Mouse (Mus musculus) intestine, embryonic 14.5 days (tissue): ENCODE results near the gene 2010109A12Rik. TPM values are rescaled to one million over a fixed set of nuclear protein-coding genes. Genes with fewer than 3 reads are reported as not detected.

Experiments used
- ATAC-seq: fragments of 200-750 bp; cut with Nextera tagmentation; replicated peaks from 2 replicates; pipeline ENCODE4 v1.8.0; 2017; ENCODE audit warnings: low read depth, moderate number of reproducible peaks, moderate TSS enrichment, moderate library complexity; ENCODE audit not compliant: low FRiP score, low TSS enrichment
- DNase-seq: peaks from one replicate; pipeline ENCODE4 v3.0.0-alpha.2; 2018; ENCODE audit warnings: low spot score
- H3K27ac ChIP-seq: fragments of 300-500 bp; sonication (generic); 2 replicates; pipeline ENCODE4 v1.5.1; 2014; ENCODE audit warnings: low read depth, mild to moderate bottlenecking, control low read depth
- H3K27me3 ChIP-seq: fragments of 300-500 bp; sonication (generic); replicated peaks from 2 replicates; pipeline ENCODE4 v1.6.1; 2014; ENCODE audit warnings: low read length, control low read depth; ENCODE audit not compliant: control insufficient read depth, insufficient read depth
- H3K36me3 ChIP-seq: fragments of 300-500 bp; sonication (generic); 2 replicates; pipeline ENCODE4 v1.6.1; 2014; ENCODE audit warnings: low read length, control low read depth; ENCODE audit not compliant: control insufficient read depth, insufficient read depth
- H3K4me1 ChIP-seq: fragments of 300-500 bp; sonication (generic); replicated peaks from 2 replicates; pipeline ENCODE4 v1.6.1; 2014; ENCODE audit warnings: low read length, control low read depth, mixed read lengths; ENCODE audit not compliant: control insufficient read depth, insufficient read depth
- H3K4me2 ChIP-seq: fragments of 300-500 bp; sonication (generic); 2 replicates; pipeline ENCODE4 v1.6.1; 2014; ENCODE audit warnings: low read length
- H3K4me3 ChIP-seq: fragments of 300-500 bp; sonication (generic); 2 replicates; pipeline ENCODE4 v1.5.1; 2014; ENCODE audit warnings: low read depth, low read length, control low read depth, mixed read lengths
- H3K9ac ChIP-seq: fragments of 300-500 bp; sonication (generic); 2 replicates; pipeline ENCODE4 v1.6.1; 2014; ENCODE audit warnings: mild to moderate bottlenecking, low read length
- H3K9me3 ChIP-seq: fragments of 300-500 bp; sonication (generic); 2 replicates; pipeline ENCODE4 v1.6.1; 2016; ENCODE audit warnings: low read length, control low read depth; ENCODE audit not compliant: control insufficient read depth
- WGBS: fragments of 180-500 bp; shearing (Covaris S2); extraction: QIAGEN DNeasy Blood & Tissue Kit; methylation state at CpG from one replicate; pipeline ENCODE4 v1.1.7; 2014; 5-methylcytosine and 5-hydroxymethylcytosine counted together
- polyA plus RNA-seq: library from polyadenylated mRNA; unstranded; fragments of >200 nt; fragmentation: Nextera tagmentation; extraction: Ambion mirVana; gene quantifications from 2 replicates; pipeline ENCODE4 v1.2.1, GENCODE M21; 2014

2010109A12Rik gene
- 1.0 and 1.5 TPM in 2 replicates for polyA plus RNA-seq

- peak within 1 kb of the TSS; percentile 95 for H3K9ac ChIP-seq
- H3K9me3 ChIP-seq = no peaks in the 10 kb centered on the region
- H3K4me2 ChIP-seq = peak within 1 kb of the TSS; percentile 78
- H3K27ac ChIP-seq = peak within 1 kb of the TSS; percentile 87
- H3K4me1 ChIP-seq = peaks cover 19% of the 10 kb centered on the region; the same call in 1 of the 2 replicates
- H3K4me3 ChIP-seq = peak within 1 kb of the TSS; percentile 94
- under 1% methylated on average over 73 of the region's 79 CpGs for WGBS
- DNase-seq = peak; percentile 97
- H3K36me3 ChIP-seq = peaks cover 9% of the 10 kb centered on the region
- no peaks in the 10 kb centered on the region for H3K27me3 ChIP-seq
- peak; percentile 97 for ATAC-seq
These were observed at the start of gene 2010109A12Rik, which contains the start of gene Ccni for GRCm38 (mm10) chr5:93206109-93207005. 2010109A12Rik (plus strand) TSS chr5:93206518. Ccni (minus strand) TSS chr5:93206495.

- Histone ChIP-seq H3K9ac (no peak overlapping the region), H3K9me3 (no peaks in the 10 kb centered on the region), H3K4me2 (no peak overlapping the region), H3K27ac (no peak overlapping the region), H3K4me1 (no peaks in the 10 kb centered on the region), H3K27me3 (no peaks in the 10 kb centered on the region), H3K36me3 (peaks cover 89% of the 10 kb centered on the region), H3K4me3 (no peak overlapping the region)
- ATAC-seq (no peak), DNase-seq (no peak)
- WGBS = 90% methylated on average over 3 of the region's 3 CpGs
These were observed 42.8 kb upstream of the 2010109A12Rik start for GRCm38 (mm10) chr5:93163541-93163940.

DNA sequence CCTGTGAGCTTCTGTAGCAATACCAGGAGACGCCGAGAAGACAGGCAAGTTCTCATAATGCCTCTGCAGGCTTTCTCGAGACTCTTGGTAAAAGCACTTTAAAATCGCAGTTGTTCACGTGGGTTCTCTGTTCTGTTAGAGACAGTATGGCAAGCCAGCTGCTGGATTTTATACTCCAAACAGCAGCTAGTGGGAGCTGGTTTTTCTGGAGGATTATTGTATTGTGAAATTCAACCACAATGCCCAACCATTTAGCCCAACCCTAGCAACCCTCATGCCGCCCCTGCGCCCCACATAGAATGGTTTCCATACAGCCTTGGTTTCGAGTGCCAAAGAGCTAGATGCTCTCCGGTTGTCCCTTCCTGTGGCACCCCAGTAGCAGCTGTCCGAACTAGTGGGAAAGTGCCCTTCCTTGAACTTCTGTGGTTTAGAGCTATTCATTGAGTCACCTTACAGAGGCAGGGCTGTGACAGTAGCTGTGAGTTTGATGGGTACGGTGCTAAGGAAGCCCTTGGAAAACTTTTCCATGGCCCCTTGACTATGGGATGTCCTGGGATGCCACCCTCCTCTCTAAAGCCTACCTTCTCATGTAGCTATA is 38.3 kb upstream of the 2010109A12Rik start:
- Histone ChIP-seq H3K36me3 (peaks cover 89% of the 10 kb centered on the region), H3K9me3 (no peaks in the 10 kb centered on the region), H3K27ac (no peak overlapping the region), H3K4me1 (no peaks in the 10 kb centered on the region), H3K4me3 (no peak overlapping the region), H3K27me3 (no peaks in the 10 kb centered on the region), H3K9ac (no peak overlapping the region), H3K4me2 (no peak overlapping the region)
- no peak for ATAC-seq
- DNase-seq = peak; percentile 41
- 93% methylated on average over 11 of the region's 11 CpGs for WGBS

DNA sequence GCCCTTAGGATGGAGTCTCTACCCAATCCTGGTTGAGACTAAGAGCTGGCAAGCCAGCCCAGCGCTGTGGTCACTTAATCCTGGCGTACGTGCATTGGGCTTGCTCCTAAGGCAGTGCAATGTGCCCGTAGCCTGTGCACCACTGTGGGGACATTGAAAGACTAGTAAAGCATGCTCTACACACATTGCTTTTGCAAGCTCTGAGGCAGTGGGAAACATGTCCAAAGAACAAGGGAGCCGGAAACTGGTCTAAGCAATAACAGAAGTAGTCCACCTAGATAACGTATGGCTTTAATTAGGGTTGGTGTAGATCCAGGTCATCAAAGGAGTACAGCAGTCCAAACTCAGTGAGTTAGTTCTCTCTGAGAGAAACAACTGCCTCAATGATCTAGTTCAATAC is 37.7 kb upstream of the 2010109A12Rik start:
- ATAC-seq (no peak), DNase-seq (no peak)
- Histone ChIP-seq H3K27ac (no peak overlapping the region), H3K27me3 (no peaks in the 10 kb centered on the region), H3K4me2 (no peak overlapping the region), H3K4me3 (no peak overlapping the region), H3K4me1 (no peaks in the 10 kb centered on the region), H3K9ac (no peak overlapping the region), H3K9me3 (no peaks in the 10 kb centered on the region), H3K36me3 (peaks cover 94% of the 10 kb centered on the region)
- 91% methylated on average over 6 of the region's 6 CpGs for WGBS

GRCm38 (mm10) chr5:93171420-93171819 is 34.9 kb upstream of the 2010109A12Rik start:
- Histone ChIP-seq H3K9ac (no peak overlapping the region), H3K4me3 (no peak overlapping the region), H3K27ac (no peak overlapping the region), H3K4me1 (no peaks in the 10 kb centered on the region), H3K27me3 (no peaks in the 10 kb centered on the region), H3K36me3 (peaks cover 91% of the 10 kb centered on the region), H3K9me3 (no peaks in the 10 kb centered on the region), H3K4me2 (no peak overlapping the region)
- DNase-seq (peak; percentile 45), ATAC-seq (no peak)
- 96% methylated on average over 15 of the region's 15 CpGs for WGBS

GRCm38 (mm10) chr5:93172536-93172935 is 33.8 kb upstream of the 2010109A12Rik start:
- WGBS = 87% methylated on average over 6 of the region's 6 CpGs
- Histone ChIP-seq H3K9me3 (no peaks in the 10 kb centered on the region), H3K36me3 (peaks cover 89% of the 10 kb centered on the region), H3K9ac (no peak overlapping the region), H3K4me2 (no peak overlapping the region), H3K27ac (no peak overlapping the region), H3K27me3 (no peaks in the 10 kb centered on the region), H3K4me1 (no peaks in the 10 kb centered on the region), H3K4me3 (no peak overlapping the region)
- ATAC-seq (no peak), DNase-seq (peak; percentile 36)

DNA sequence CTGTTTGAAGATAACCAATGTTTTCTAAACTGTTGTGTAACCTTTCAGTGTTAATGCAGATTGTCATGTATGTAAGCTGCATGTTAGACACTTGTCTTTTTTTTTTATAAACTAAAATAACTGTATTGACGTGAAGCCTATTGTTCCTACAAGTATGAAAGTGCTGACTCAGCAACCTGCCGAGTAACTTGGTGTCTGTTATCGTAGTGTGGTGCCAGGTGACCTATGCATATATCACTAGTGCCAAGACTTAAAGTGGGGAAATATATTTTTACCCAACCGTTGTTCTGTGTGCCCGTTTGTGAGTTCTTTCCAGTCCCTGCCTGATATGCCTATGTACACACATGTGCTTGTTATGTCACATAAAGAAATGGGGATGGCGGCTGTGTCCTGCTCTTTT is 31.6 kb upstream of the 2010109A12Rik start:
- H3K27me3 ChIP-seq = no peaks in the 10 kb centered on the region
- no peaks in the 10 kb centered on the region for H3K9me3 ChIP-seq
- H3K4me3 ChIP-seq = no peak overlapping the region
- no peak overlapping the region for H3K27ac ChIP-seq
- WGBS = 81% methylated on average over 6 of the region's 6 CpGs
- DNase-seq (no peak), ATAC-seq (no peak)
- H3K4me1 ChIP-seq = no peaks in the 10 kb centered on the region
- peaks cover 86% of the 10 kb centered on the region for H3K36me3 ChIP-seq
- no peak overlapping the region for H3K4me2 ChIP-seq
- H3K9ac ChIP-seq = no peak overlapping the region

GRCm38 (mm10) chr5:93178616-93179015 is 27.7 kb upstream of the 2010109A12Rik start:
- Histone ChIP-seq H3K9ac (no peak overlapping the region), H3K4me2 (no peak overlapping the region), H3K4me1 (no peaks in the 10 kb centered on the region), H3K36me3 (peaks cover 74% of the 10 kb centered on the region), H3K4me3 (no peak overlapping the region), H3K27ac (no peak overlapping the region), H3K27me3 (no peaks in the 10 kb centered on the region), H3K9me3 (no peaks in the 10 kb centered on the region)
- DNase-seq = no peak
- no peak for ATAC-seq
- WGBS = 82% methylated on average over 6 of the region's 6 CpGs
